Mouse (Mus musculus) kidney, adult 2 months (tissue): ENCODE results near the gene Kcnj1.

Experiments used
- CTCF ChIP-seq: fragments of 200-500 bp; conservative IDR thresholded peaks from 2 replicates; pipeline ENCODE4 v1.5.1; 2011; ENCODE audit warnings: low read depth, mild to moderate bottlenecking, control low read depth, low read length, moderate library complexity, mixed read lengths; ENCODE audit not compliant: insufficient read depth, insufficient read length
- POLR2A ChIP-seq: fragments of 200-500 bp; IDR thresholded peaks from one replicate; pipeline ENCODE4 v1.6.1; 2011; ENCODE audit warnings: low read depth, low read length, control low read depth

- no peak for TF ChIP-seq POLR2A
- no peak for TF ChIP-seq CTCF
Measured at GRCm38 (mm10) chr9:32368812-32369211, 3.5 kb upstream of the Kcnj1 start.
